Mouse (Mus musculus) heart, embryonic 15.5 days (tissue): ENCODE measurements at regions not wholly inside any gene's neighbourhood (a gene's known extent, or its start where the extent isn't known, plus 50 kb on each side); places are given as distances from the start of the nearest gene placed in this dataset.
A peak's percentile ranks its signal among the peaks of the same experiment; 100 is the strongest.
"Not testable (repeated sequence)": the region's sequence is repeated elsewhere in the genome, so short reads cannot be mapped to it uniquely, and the experiment has no call there.

Experiments used
- ATAC-seq: fragments of 200-750 bp; cut with Nextera tagmentation; replicated peaks from 2 replicates; pipeline ENCODE4 v1.8.0; 2017; ENCODE audit warnings: low read depth, moderate TSS enrichment; ENCODE audit not compliant: insufficient number of reproducible peaks, insufficient read depth, low FRiP score
- H3K27ac ChIP-seq: fragments of 300-500 bp; sonication (generic); 2 replicates; pipeline ENCODE4 v1.5.1; 2015; ENCODE audit warnings: mild to moderate bottlenecking, inconsistent platforms
- H3K27me3 ChIP-seq: fragments of 300-500 bp; sonication (generic); 2 replicates; pipeline ENCODE4 v1.6.1; 2015; ENCODE audit warnings: inconsistent platforms
- H3K36me3 ChIP-seq: fragments of 300-500 bp; sonication (generic); 2 replicates; pipeline ENCODE4 v1.6.1; 2015; ENCODE audit warnings: mild to moderate bottlenecking, inconsistent platforms
- H3K4me1 ChIP-seq: fragments of 300-500 bp; sonication (generic); replicated peaks from 2 replicates; pipeline ENCODE4 v1.6.1; 2015; ENCODE audit warnings: inconsistent platforms
- H3K4me2 ChIP-seq: fragments of 300-500 bp; sonication (generic); 2 replicates; pipeline ENCODE4 v1.6.1; 2015; ENCODE audit warnings: inconsistent platforms, mild to moderate bottlenecking, moderate library complexity
- H3K4me3 ChIP-seq: fragments of 300-500 bp; sonication (generic); 2 replicates; pipeline ENCODE4 v1.5.1; 2015; ENCODE audit warnings: mild to moderate bottlenecking, inconsistent platforms
- H3K9ac ChIP-seq: fragments of 300-500 bp; sonication (generic); 2 replicates; pipeline ENCODE4 v1.6.1; 2015; ENCODE audit warnings: mild to moderate bottlenecking, inconsistent platforms
- H3K9me3 ChIP-seq: fragments of 300-500 bp; sonication (generic); replicated peaks from 2 replicates; pipeline ENCODE4 v1.6.1; 2016; ENCODE audit warnings: inconsistent platforms
- WGBS: fragments of 180-500 bp; shearing (Covaris S2); methylation state at CpG from one replicate; pipeline ENCODE4 v1.1.7; 2015; ENCODE audit warnings: mixed read lengths; 5-methylcytosine and 5-hydroxymethylcytosine counted together

DNA sequence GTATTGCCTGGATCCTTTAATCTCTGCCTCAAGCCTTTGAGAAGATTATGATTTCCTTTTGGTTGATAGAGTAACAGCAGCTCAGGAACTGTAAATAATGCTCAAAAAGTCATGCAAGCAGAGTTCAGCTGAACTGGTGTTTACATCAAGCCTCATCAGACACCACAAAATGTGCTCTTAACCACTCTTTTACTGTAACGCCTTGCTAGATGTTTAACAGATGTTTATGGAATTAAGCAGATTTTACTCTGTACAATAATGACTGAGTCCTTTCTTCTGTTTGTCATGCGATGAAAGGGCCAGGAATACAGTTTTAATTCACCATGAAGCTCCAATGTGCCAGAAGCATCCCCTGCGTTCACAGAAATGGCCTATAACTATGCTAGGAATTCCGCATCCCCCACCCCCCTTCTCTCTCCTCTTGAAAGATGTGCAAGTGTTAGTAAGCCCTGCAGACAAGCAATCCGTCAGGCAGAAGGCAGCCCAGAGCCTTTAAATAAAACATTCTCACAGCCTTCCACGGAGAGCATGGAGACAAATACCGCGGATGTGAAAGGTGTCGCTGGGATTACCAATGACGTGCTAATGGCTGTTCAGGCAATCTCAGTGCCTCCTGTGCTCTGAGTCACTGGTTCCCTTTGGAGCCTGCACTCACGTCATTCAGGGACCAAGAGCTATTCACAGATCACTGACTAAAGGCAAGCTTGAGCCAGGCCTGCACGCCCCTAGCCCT lies 453.3 kb upstream of the Kif18a start:
- no peak overlapping the region for H3K9ac ChIP-seq
- H3K4me3 ChIP-seq = no peak overlapping the region
- no peaks in the 10 kb centered on the region for H3K9me3 ChIP-seq
- 10% methylated on average over 12 of the region's 12 CpGs for WGBS
- H3K36me3 ChIP-seq = no peaks in the 10 kb centered on the region
- H3K4me1 ChIP-seq = peaks cover 11% of the 10 kb centered on the region; the same call in 1 of the 2 replicates
- H3K27me3 ChIP-seq = no peaks in the 10 kb centered on the region
- H3K4me2 ChIP-seq = peak overlapping the region; percentile 48
- ATAC-seq = peak; percentile 92
- peak overlapping the region; percentile 73 for H3K27ac ChIP-seq

DNA sequence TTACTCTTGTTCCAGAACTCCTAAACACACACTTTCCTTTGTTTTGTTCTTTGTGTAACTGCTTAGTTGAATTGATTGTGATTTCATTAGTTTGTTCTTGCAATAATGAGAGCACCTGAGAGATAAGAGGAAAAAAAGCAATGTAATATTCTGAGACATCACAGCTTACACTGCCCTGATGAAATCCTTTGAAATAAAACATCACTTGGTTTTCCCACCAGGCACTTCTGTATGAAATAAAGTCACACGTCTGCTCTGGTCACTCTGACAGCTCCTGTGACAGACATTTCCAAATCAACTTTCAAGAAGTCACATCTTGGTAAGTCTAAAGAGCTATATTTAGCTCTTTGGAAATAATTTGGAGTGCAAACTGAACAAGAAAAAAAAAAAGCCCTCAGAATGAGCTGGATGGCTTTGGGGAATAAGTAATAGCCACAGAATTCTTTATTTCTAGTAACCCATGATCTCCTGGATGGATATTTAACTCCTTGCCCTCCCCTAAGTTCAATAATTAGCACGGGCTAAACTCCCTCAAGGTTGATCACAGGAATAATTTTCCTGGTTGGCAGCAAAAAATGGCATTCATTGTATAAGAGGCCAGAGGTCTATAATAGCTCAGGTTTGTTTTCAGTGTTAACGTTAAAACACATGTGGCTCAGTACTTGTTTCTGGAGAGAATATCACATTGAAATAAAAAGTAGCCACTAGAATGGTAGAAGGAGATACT lies 452.4 kb upstream of the Kif18a start:
- Histone ChIP-seq H3K27me3 (no peaks in the 10 kb centered on the region), H3K36me3 (no peaks in the 10 kb centered on the region), H3K9ac (no peak overlapping the region), H3K27ac (peak overlapping the region; percentile 73), H3K4me2 (peak overlapping the region; percentile 48; the same call in 1 of the 2 replicates), H3K9me3 (no peaks in the 10 kb centered on the region), H3K4me3 (no peak overlapping the region), H3K4me1 (peaks cover 11% of the 10 kb centered on the region; the same call in 1 of the 2 replicates)
- WGBS = 45% methylated on average over 3 of the region's 3 CpGs
- no peak for ATAC-seq

DNA sequence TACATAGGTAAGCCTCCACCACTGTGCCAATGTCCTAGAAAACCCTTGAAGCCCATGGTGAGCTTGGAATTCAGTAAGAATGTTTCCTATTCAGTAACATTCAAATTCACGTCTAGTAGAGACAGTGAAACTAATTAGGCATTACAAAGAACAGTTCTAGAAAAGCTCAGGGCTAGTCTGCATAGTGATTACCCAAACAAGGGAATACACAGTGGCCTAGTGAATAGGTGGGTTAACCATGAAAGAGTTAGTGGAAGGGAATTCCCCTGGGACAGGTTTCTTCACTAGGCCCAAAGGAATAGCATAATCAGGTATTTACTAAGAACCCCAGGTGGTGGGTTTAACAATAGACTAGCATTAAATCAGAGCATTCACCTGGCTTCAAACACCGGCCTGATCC lies 436.7 kb upstream of the Kif18a start:
- not testable (repeated sequence) for H3K9ac ChIP-seq, H3K4me2 ChIP-seq, H3K27ac ChIP-seq, H3K4me1 ChIP-seq, H3K36me3 ChIP-seq, H3K9me3 ChIP-seq, H3K27me3 ChIP-seq, H3K4me3 ChIP-seq, ATAC-seq
- WGBS = 84% methylated on average over 2 of the region's 2 CpGs

DNA sequence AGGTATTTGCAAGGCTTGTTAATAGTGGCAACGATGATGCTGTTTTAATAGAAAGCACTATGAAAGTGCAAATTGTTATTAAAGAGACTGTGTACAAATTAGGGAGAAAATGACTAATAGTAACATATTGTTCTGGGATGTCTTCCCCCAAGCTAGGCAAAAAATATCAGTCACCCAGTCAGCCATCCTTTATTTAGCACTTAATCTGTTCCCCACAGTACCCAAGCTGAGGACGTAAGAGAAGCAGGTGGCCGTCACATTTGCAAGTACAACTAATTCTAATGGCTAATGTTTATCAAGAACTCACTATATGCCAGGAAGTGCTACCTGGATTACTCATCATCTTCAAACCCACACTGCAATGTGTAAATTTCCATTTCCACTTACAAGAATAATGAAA lies 432.5 kb upstream of the Kif18a start:
- Histone ChIP-seq H3K36me3 (no peaks in the 10 kb centered on the region), H3K4me1 (no peaks in the 10 kb centered on the region), H3K4me3 (no peak overlapping the region), H3K27ac (no peak overlapping the region), H3K9me3 (no peaks in the 10 kb centered on the region), H3K9ac (no peak overlapping the region), H3K27me3 (no peaks in the 10 kb centered on the region), H3K4me2 (no peak overlapping the region)
- 84% methylated on average over 3 of the region's 3 CpGs for WGBS
- ATAC-seq = no peak

DNA sequence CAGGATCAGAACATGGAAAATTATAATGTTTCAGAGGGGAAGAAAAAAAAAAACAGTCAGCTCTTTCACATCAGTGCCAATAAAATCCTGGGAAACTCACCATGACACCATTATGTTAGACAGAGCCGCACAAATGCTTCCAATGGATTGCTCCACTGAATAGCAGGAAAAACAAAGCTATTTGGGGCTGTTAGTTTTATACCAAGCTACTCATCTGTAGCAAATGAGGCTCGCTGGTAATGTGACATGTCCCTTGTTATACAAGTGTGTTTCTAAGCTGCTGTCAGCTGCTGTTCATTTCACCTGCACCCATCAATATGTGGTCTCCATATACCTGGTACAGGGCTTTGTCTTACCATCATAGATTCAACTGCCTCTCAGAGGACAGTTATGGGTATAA lies 426.1 kb upstream of the Kif18a start:
- Histone ChIP-seq H3K27ac (no peak overlapping the region), H3K4me3 (no peak overlapping the region), H3K9me3 (no peaks in the 10 kb centered on the region), H3K4me2 (no peak overlapping the region), H3K4me1 (no peaks in the 10 kb centered on the region), H3K9ac (no peak overlapping the region), H3K36me3 (no peaks in the 10 kb centered on the region), H3K27me3 (no peaks in the 10 kb centered on the region)
- WGBS = 60% methylated on average over 2 of the region's 2 CpGs
- ATAC-seq = no peak

DNA sequence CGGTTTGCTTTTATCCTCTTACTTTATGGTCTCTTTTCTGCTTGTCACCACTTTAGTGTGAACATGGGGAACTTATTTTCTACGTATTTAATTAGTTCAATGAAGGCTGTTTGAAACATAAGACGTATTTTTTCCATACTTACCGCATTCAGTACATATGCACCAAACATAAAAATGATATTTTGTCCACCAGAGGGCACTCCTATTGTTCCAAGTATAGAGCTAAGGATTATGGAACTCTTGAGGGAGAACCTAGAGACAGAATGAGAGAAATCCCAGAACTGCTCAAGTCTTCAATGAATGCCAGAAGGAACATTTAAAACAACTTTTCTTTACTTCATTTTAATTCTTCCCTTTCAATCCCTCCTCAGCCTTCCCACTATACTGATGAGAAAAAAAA lies 403.4 kb upstream of the Kif18a start:
- no peak overlapping the region for H3K27ac ChIP-seq
- no peak for ATAC-seq
- WGBS = 67% methylated on average over 4 of the region's 4 CpGs
- no peaks in the 10 kb centered on the region for H3K36me3 ChIP-seq
- H3K4me3 ChIP-seq = no peak overlapping the region
- H3K9ac ChIP-seq = no peak overlapping the region
- no peak overlapping the region for H3K4me2 ChIP-seq
- no peaks in the 10 kb centered on the region for H3K27me3 ChIP-seq
- H3K9me3 ChIP-seq = no peaks in the 10 kb centered on the region
- no peaks in the 10 kb centered on the region for H3K4me1 ChIP-seq

DNA sequence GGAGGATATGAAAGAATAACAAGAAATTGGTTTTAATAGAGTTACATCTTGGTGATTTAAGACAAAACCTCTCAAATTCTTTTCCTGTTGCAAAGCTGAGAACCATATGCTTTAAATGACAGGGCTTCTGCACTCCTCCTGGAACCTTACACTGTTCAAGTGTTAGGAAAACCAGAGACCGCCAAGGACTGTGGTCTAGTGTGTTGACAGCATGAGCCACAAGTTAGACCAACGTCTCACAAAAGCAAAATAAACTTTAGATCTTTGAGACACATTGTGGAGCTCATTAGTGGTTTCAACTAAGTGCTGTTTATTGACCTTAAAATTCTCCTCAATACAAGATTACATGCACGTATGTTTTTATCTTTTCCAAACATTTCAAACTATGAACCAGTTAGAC lies 402.9 kb upstream of the Kif18a start:
- Histone ChIP-seq H3K4me3 (no peak overlapping the region), H3K27ac (no peak overlapping the region), H3K27me3 (no peaks in the 10 kb centered on the region), H3K9me3 (no peaks in the 10 kb centered on the region), H3K9ac (no peak overlapping the region), H3K4me2 (no peak overlapping the region), H3K4me1 (no peaks in the 10 kb centered on the region), H3K36me3 (no peaks in the 10 kb centered on the region)
- WGBS = 51% methylated on average over 3 of the region's 3 CpGs
- ATAC-seq = no peak

DNA sequence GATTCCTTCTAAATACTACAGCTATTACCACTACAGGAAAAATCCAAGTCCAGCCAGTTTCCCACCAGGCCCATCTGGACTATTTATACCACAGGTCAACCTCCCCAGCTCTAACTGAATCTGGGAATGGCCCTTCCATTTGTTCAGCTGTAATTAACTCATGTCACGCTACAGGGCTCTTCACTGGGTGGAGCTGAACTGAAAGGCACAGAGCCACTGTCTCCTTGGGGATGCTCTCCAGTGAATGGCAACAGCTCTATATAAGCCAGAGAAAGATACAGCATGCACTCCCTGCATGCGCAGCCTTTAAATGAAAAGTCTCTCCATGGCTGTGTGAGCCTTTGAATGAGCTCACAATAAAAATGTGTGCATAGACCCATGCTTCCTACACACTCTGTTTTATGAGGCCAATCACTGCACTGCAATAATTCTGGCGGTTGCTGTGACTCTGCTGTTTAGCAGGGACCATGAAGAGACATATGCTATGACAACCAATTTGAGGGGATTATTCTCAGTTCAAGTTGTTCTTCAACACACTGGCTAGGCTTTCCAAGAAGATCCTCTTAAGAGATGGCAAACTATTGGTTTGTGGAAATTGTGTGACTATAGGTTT lies 376.3 kb upstream of the Kif18a start:
- Histone ChIP-seq H3K4me3 (no peak overlapping the region), H3K27me3 (no peaks in the 10 kb centered on the region), H3K4me1 (no peaks in the 10 kb centered on the region), H3K9ac (no peak overlapping the region), H3K27ac (no peak overlapping the region), H3K4me2 (no peak overlapping the region), H3K9me3 (no peaks in the 10 kb centered on the region), H3K36me3 (no peaks in the 10 kb centered on the region)
- ATAC-seq = no peak
- 78% methylated on average over 3 of the region's 3 CpGs for WGBS

DNA sequence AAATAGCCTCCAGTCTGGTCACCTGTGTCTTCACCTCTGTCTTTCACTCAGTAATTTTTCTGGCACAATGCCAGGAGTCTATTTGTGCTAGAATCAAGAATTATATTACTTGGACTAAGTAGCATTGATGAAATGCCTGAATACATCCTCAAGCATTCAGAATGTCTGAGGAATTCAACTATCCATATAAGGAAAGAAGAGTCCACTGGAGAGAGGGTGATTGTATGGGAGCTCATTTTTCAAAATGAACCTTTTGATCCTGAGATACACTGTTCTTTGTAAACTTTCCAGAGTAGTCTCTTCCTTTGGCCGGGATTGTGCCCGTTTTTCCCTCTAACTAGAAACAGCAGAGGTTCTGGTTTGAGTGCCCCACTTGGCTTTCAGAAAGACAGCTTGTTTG lies 367.0 kb upstream of the Kif18a start:
- no peak overlapping the region for H3K9ac ChIP-seq
- no peaks in the 10 kb centered on the region for H3K27me3 ChIP-seq
- ATAC-seq = no peak
- H3K9me3 ChIP-seq = no peaks in the 10 kb centered on the region
- H3K4me3 ChIP-seq = no peak overlapping the region
- H3K36me3 ChIP-seq = no peaks in the 10 kb centered on the region
- H3K4me1 ChIP-seq = no peaks in the 10 kb centered on the region
- H3K4me2 ChIP-seq = no peak overlapping the region
- H3K27ac ChIP-seq = no peak overlapping the region
- WGBS = 44% methylated on average over 2 of the region's 2 CpGs

DNA sequence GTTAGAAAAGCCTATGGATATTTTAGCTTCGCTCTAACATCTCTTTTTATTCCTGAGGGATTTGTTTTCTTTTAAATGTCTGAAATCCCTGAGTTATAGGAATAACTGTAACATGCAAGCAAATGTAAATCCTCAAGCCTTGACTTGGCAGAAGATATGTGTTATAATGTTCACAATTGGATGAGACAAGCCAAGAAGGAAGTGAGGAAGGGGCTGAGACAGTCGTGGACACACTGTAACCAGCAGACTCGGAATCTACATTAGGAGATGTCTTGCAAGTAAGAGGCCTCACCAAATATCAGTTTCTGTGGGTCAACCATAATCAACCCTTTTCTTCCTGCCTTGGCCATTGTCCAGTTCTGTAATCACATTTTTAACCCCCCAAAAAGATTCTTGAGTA lies 366.6 kb upstream of the Kif18a start:
- Histone ChIP-seq H3K36me3 (no peaks in the 10 kb centered on the region), H3K27ac (no peak overlapping the region), H3K4me2 (no peak overlapping the region), H3K4me1 (no peaks in the 10 kb centered on the region), H3K9ac (no peak overlapping the region), H3K27me3 (no peaks in the 10 kb centered on the region), H3K4me3 (no peak overlapping the region), H3K9me3 (no peaks in the 10 kb centered on the region)
- ATAC-seq = no peak
- WGBS = 47% methylated on average over 3 of the region's 3 CpGs

DNA sequence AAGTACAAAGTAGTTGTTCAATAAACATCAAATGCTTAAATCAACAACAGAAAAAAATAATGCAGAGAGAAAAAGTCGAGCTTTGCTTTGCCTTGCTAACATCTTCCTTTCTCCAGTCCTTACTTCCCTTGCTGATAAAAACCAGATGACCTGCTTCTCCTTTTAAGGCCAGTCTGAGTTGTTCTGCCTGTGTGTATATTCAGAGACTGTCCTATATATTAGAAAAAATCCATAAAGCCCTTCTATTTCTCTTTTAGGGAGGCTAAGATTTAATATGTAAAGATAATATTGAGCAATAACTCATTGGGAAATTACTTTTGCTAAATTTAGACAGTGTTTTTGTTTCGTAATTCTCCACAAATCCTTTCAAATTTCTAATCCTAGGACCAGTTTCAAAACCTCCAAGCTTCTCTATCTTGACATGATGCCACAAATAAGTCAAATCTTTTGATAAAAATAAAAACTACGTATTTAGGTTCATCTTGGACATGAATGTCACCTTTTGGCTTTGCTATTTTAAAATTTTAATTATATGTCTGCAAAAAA lies 361.0 kb upstream of the Kif18a start:
- Histone ChIP-seq H3K27me3 (no peaks in the 10 kb centered on the region), H3K9me3 (no peaks in the 10 kb centered on the region), H3K36me3 (no peaks in the 10 kb centered on the region), H3K27ac (no peak overlapping the region), H3K9ac (no peak overlapping the region), H3K4me2 (no peak overlapping the region), H3K4me3 (no peak overlapping the region), H3K4me1 (no peaks in the 10 kb centered on the region)
- no peak for ATAC-seq
- 53% methylated on average over 3 of the region's 3 CpGs for whole genome bisulfite sequencing
